Mouse (Mus musculus) olfactory bulb, adult 2 months (tissue): ENCODE data around the gene Capn15.

Experiments used
- CTCF ChIP-seq: fragments of 200-500 bp; IDR thresholded peaks from 2 replicates; pipeline ENCODE4 v1.5.1; 2012; ENCODE audit warnings: low read depth, mild to moderate bottlenecking, low read length, moderate library complexity; ENCODE audit not compliant: insufficient read depth
- POLR2A ChIP-seq: fragments of 200-500 bp; IDR thresholded peaks from 2 replicates; pipeline ENCODE4 v1.6.1; 2012; ENCODE audit warnings: mild to moderate bottlenecking, low read depth, low read length, moderate library complexity; ENCODE audit not compliant: insufficient read depth

- TF ChIP-seq CTCF (no peak), POLR2A (no peak)
These were observed 38.0 kb downstream of the Capn15 start for GRCm38 (mm10) chr17:25947576-25947975.
